Mouse (Mus musculus): Measurements from ENCODE around the gene Supt5. TPM values are rescaled to one million over a fixed set of nuclear protein-coding genes. Genes with fewer than 3 reads are reported as not detected.

Gene Supt5
- polyA plus RNA-seq, 1 experiment from 2014 or later: 31.5 TPM

GRCm38 (mm10) chr7:28359854-28360253 is 21.3 kb upstream of the Supt5 start:
- peaks cover 21% of the 10 kb centered on the region for H3K36me3 ChIP-seq (ENCODE audit: control insufficient read depth, insufficient read depth, low read length)
- no peak for ATAC-seq (ENCODE audit: low FRiP score, low TSS enrichment)
- WGBS: 89% methylated on average over 10 of the region's 10 CpGs

GRCm38 (mm10) chr7:28358431-28358830 is 19.9 kb upstream of the Supt5 start:
- no peak for DNase-seq (ENCODE audit: low spot score)
- peaks cover 9% of the 10 kb centered on the region for H3K4me1 ChIP-seq (replicated peaks; ENCODE audit: control insufficient read depth, insufficient read depth)
- no peaks in the 10 kb centered on the region for H3K27me3 ChIP-seq (ENCODE audit: control insufficient read depth, insufficient read depth, low read length)
- H3K4me2 ChIP-seq (replicated peaks; ENCODE audit: low read depth): no peak overlapping the region
- H3K9me3 ChIP-seq (ENCODE audit: control insufficient read depth, low read length): no peaks in the 10 kb centered on the region
- peak overlapping the region; percentile 76 for H3K27ac ChIP-seq (replicated peaks)
- no peak overlapping the region for H3K4me3 ChIP-seq (ENCODE audit: low read depth, low read length)
- ATAC-seq (ENCODE audit: low FRiP score, low TSS enrichment): peak; percentile 1; the same call in 1 of the 2 replicates
- H3K36me3 ChIP-seq (ENCODE audit: control insufficient read depth, insufficient read depth, low read length): peaks cover 16% of the 10 kb centered on the region
- TF ChIP-seq EP300 (optimal IDR thresholded peaks at IDR 0.05) (no peak), CTCF (IDR thresholded peaks at IDR 0.05; ENCODE audit: low read depth) (no peak)
- no peak overlapping the region for H3K9ac ChIP-seq (ENCODE audit: low read length)
- 41% methylated on average over 7 of the region's 7 CpGs for WGBS

More at GRCm38 (mm10) chr7:28359854-28360253, 21.3 kb upstream of the Supt5 start:
- DNase-seq (ENCODE audit: low spot score): no peak
- Histone ChIP-seq H3K4me2 (replicated peaks; ENCODE audit: low read depth) (no peak overlapping the region), H3K27ac (replicated peaks) (no peak overlapping the region), H3K27me3 (ENCODE audit: control insufficient read depth, insufficient read depth, low read length) (no peaks in the 10 kb centered on the region), H3K4me1 (replicated peaks; ENCODE audit: control insufficient read depth, insufficient read depth) (peaks cover 9% of the 10 kb centered on the region), H3K9ac (ENCODE audit: low read length) (no peak overlapping the region), H3K4me3 (ENCODE audit: low read depth, low read length) (no peak overlapping the region), H3K9me3 (ENCODE audit: control insufficient read depth, low read length) (no peaks in the 10 kb centered on the region)
- TF ChIP-seq EP300 (optimal IDR thresholded peaks at IDR 0.05) (no peak), CTCF (IDR thresholded peaks at IDR 0.05; ENCODE audit: low read depth) (no peak)

GRCm38 (mm10) chr7:28357984-28358383 is 19.4 kb upstream of the Supt5 start:
- no peaks in the 10 kb centered on the region for H3K9me3 ChIP-seq (ENCODE audit: control insufficient read depth, low read length)
- DNase-seq (ENCODE audit: low spot score) (peak; percentile 51), ATAC-seq (ENCODE audit: low FRiP score, low TSS enrichment) (peak; percentile 75)
- peak overlapping the region; percentile 48 for H3K9ac ChIP-seq (ENCODE audit: low read length)
- peaks cover 9% of the 10 kb centered on the region for H3K4me1 ChIP-seq (replicated peaks; ENCODE audit: control insufficient read depth, insufficient read depth)
- peak overlapping the region; percentile 87 for H3K27ac ChIP-seq (replicated peaks)
- H3K27me3 ChIP-seq (ENCODE audit: control insufficient read depth, insufficient read depth, low read length): no peaks in the 10 kb centered on the region
- peak overlapping the region; percentile 15 for H3K4me2 ChIP-seq (replicated peaks; ENCODE audit: low read depth)
- under 1% methylated on average over 5 of the region's 5 CpGs for WGBS
- no peak for TF ChIP-seq CTCF (IDR thresholded peaks at IDR 0.05; ENCODE audit: low read depth)
- TF ChIP-seq EP300 (optimal IDR thresholded peaks at IDR 0.05): peak; percentile 77
- H3K36me3 ChIP-seq (ENCODE audit: control insufficient read depth, insufficient read depth, low read length): peaks cover 20% of the 10 kb centered on the region
- H3K4me3 ChIP-seq (ENCODE audit: low read depth, low read length): no peak overlapping the region

- H3K4me2 ChIP-seq (replicated peaks; ENCODE audit: low read depth): 0 out of 2 replicates have a peak overlapping the region, but pooled peaks have one; percentile 17
- H3K4me1 ChIP-seq (replicated peaks; ENCODE audit: control insufficient read depth, insufficient read depth): peaks cover 9% of the 10 kb centered on the region
- ATAC-seq (ENCODE audit: low FRiP score, low TSS enrichment) (peak; percentile 38), DNase-seq (ENCODE audit: low spot score) (peak; percentile 46)
- H3K27me3 ChIP-seq (ENCODE audit: control insufficient read depth, insufficient read depth, low read length): no peaks in the 10 kb centered on the region
- H3K4me3 ChIP-seq (ENCODE audit: low read depth, low read length): no peak overlapping the region
- H3K9ac ChIP-seq (ENCODE audit: low read length): no peak overlapping the region
- TF ChIP-seq CTCF (IDR thresholded peaks at IDR 0.05; ENCODE audit: low read depth) (0 out of 2 replicates have a peak, but pooled peaks have one; percentile 10), EP300 (optimal IDR thresholded peaks at IDR 0.05) (no peak)
- no peaks in the 10 kb centered on the region for H3K9me3 ChIP-seq (ENCODE audit: control insufficient read depth, low read length)
- 10% methylated on average over 5 of the region's 5 CpGs for WGBS
- peaks cover 18% of the 10 kb centered on the region for H3K36me3 ChIP-seq (ENCODE audit: control insufficient read depth, insufficient read depth, low read length)
- H3K27ac ChIP-seq (replicated peaks): peak overlapping the region; percentile 87
These were observed 18.4 kb upstream of the Supt5 start for GRCm38 (mm10) chr7:28356981-28357380.

GRCm38 (mm10) chr7:28355221-28355620 is 16.7 kb upstream of the Supt5 start:
- WGBS: 88% methylated on average over 3 of the region's 3 CpGs
- H3K27ac ChIP-seq (replicated peaks): no peak overlapping the region
- H3K4me2 ChIP-seq (replicated peaks; ENCODE audit: low read depth): no peak overlapping the region
- no peaks in the 10 kb centered on the region for H3K27me3 ChIP-seq (ENCODE audit: control insufficient read depth, insufficient read depth, low read length)
- H3K4me1 ChIP-seq (replicated peaks; ENCODE audit: control insufficient read depth, insufficient read depth): peaks cover 9% of the 10 kb centered on the region
- peaks cover 14% of the 10 kb centered on the region for H3K36me3 ChIP-seq (ENCODE audit: control insufficient read depth, insufficient read depth, low read length)
- DNase-seq (ENCODE audit: low spot score) (no peak), ATAC-seq (ENCODE audit: low FRiP score, low TSS enrichment) (no peak)
- no peak overlapping the region for H3K4me3 ChIP-seq (ENCODE audit: low read depth, low read length)
- H3K9ac ChIP-seq (ENCODE audit: low read length): no peak overlapping the region
- H3K9me3 ChIP-seq (ENCODE audit: control insufficient read depth, low read length): no peaks in the 10 kb centered on the region
- TF ChIP-seq EP300 (optimal IDR thresholded peaks at IDR 0.05) (no peak), CTCF (IDR thresholded peaks at IDR 0.05; ENCODE audit: low read depth) (no peak)

- Histone ChIP-seq H3K27ac (replicated peaks) (no peak overlapping the region), H3K4me1 (replicated peaks; ENCODE audit: control insufficient read depth, insufficient read depth) (peaks cover 12% of the 10 kb centered on the region), H3K4me2 (replicated peaks; ENCODE audit: low read depth) (no peak overlapping the region), H3K36me3 (ENCODE audit: control insufficient read depth, insufficient read depth, low read length) (peaks cover 9% of the 10 kb centered on the region), H3K9ac (ENCODE audit: low read length) (no peak overlapping the region), H3K4me3 (ENCODE audit: low read depth, low read length) (no peak overlapping the region), H3K9me3 (ENCODE audit: control insufficient read depth, low read length) (no peaks in the 10 kb centered on the region), H3K27me3 (ENCODE audit: control insufficient read depth, insufficient read depth, low read length) (no peaks in the 10 kb centered on the region)
- ATAC-seq (ENCODE audit: low FRiP score, low TSS enrichment) (no peak), DNase-seq (ENCODE audit: low spot score) (no peak)
- TF ChIP-seq EP300 (optimal IDR thresholded peaks at IDR 0.05): no peak
- no peak for TF ChIP-seq CTCF (IDR thresholded peaks at IDR 0.05; ENCODE audit: low read depth)
- WGBS: 92% methylated on average over 3 of the region's 3 CpGs
These were observed 16.1 kb upstream of the Supt5 start for GRCm38 (mm10) chr7:28354596-28354995.

Measured in stomach, postnatal 0 days (tissue).